Mouse (Mus musculus): ENCODE data around the gene Gm42420. TPM values are rescaled to one million over a fixed set of nuclear protein-coding genes. Genes with fewer than 3 reads are reported as not detected.
A peak's percentile ranks its signal among the peaks of the same experiment; 100 is the strongest.

Gm42420 gene
- polyA plus RNA-seq, 1 experiment = not detected

GRCm38 (mm10) chr6:39562166-39563015 is 23.2 kb upstream of the Gm42420 start:
- H3K4me3 ChIP-seq (ENCODE audit: insufficient read depth, low read depth, low read length) = no peak overlapping the region
- WGBS = 23% methylated on average over 23 of the region's 23 CpGs
- H3K4me1 ChIP-seq (ENCODE audit: control insufficient read depth, insufficient read depth, low read length) = peaks cover 9% of the 10 kb centered on the region
- TF ChIP-seq POLR2A (IDR thresholded peaks at IDR 0.05; ENCODE audit: insufficient read depth, low read depth, low read length) = no peak
- TF ChIP-seq CTCF (IDR thresholded peaks at IDR 0.05; ENCODE audit: insufficient read depth, low read depth, low read length) = no peak
- no peak overlapping the region for H3K27ac ChIP-seq (ENCODE audit: insufficient read depth, low read depth, low read length)

- Histone ChIP-seq H3K4me3 (ENCODE audit: insufficient read depth, low read depth, low read length) (no peak overlapping the region), H3K4me1 (ENCODE audit: control insufficient read depth, insufficient read depth, low read length) (no peaks in the 10 kb centered on the region), H3K27ac (ENCODE audit: insufficient read depth, low read depth, low read length) (no peak overlapping the region)
- TF ChIP-seq CTCF (IDR thresholded peaks at IDR 0.05; ENCODE audit: insufficient read depth, low read depth, low read length) (no peak), POLR2A (IDR thresholded peaks at IDR 0.05; ENCODE audit: insufficient read depth, low read depth, low read length) (no peak)
- WGBS = 5% methylated on average over 5 of the region's 5 CpGs
These were observed 18.0 kb upstream of the Gm42420 start for GRCm38 (mm10) chr6:39567528-39567927.

- Histone ChIP-seq H3K27ac (ENCODE audit: insufficient read depth, low read depth, low read length) (no peak overlapping the region), H3K4me1 (ENCODE audit: control insufficient read depth, insufficient read depth, low read length) (peaks cover 10% of the 10 kb centered on the region), H3K4me3 (ENCODE audit: insufficient read depth, low read depth, low read length) (no peak overlapping the region)
- WGBS = 67% methylated on average over 3 of the region's 3 CpGs
- TF ChIP-seq CTCF (IDR thresholded peaks at IDR 0.05; ENCODE audit: insufficient read depth, low read depth, low read length) (no peak), POLR2A (IDR thresholded peaks at IDR 0.05; ENCODE audit: insufficient read depth, low read depth, low read length) (no peak)
These were observed 15.1 kb upstream of the Gm42420 start for GRCm38 (mm10) chr6:39570426-39570825.

- H3K4me1 ChIP-seq (ENCODE audit: control insufficient read depth, insufficient read depth, low read length) = peaks cover 10% of the 10 kb centered on the region
- TF ChIP-seq CTCF (IDR thresholded peaks at IDR 0.05; ENCODE audit: insufficient read depth, low read depth, low read length) (0 out of 2 replicates have a peak, but pooled peaks have one; percentile 7), POLR2A (IDR thresholded peaks at IDR 0.05; ENCODE audit: insufficient read depth, low read depth, low read length) (peak; percentile 60)
- WGBS = 0% methylated on average over 49 of the region's 49 CpGs
- H3K4me3 ChIP-seq (ENCODE audit: insufficient read depth, low read depth, low read length) = peak within 1 kb of the TSS; percentile 59
- peak within 1 kb of the TSS; percentile 75 for H3K27ac ChIP-seq (ENCODE audit: insufficient read depth, low read depth, low read length)
These were observed 11.6 kb upstream of the Gm42420 start, which contains the start of gene Adck2 for GRCm38 (mm10) chr6:39573791-39574554. Adck2 (plus strand) TSS chr6:39573873.

GRCm38 (mm10) chr6:39574555-39574869 is 11.0 kb upstream of the Gm42420 start:
- peaks cover 10% of the 10 kb centered on the region for H3K4me1 ChIP-seq (ENCODE audit: control insufficient read depth, insufficient read depth, low read length)
- WGBS = 16% methylated on average over 10 of the region's 10 CpGs
- peak overlapping the region; percentile 75; the same call in 1 of the 2 replicates for H3K27ac ChIP-seq (ENCODE audit: insufficient read depth, low read depth, low read length)
- H3K4me3 ChIP-seq (ENCODE audit: insufficient read depth, low read depth, low read length) = peak overlapping the region; percentile 59
- TF ChIP-seq CTCF (IDR thresholded peaks at IDR 0.05; ENCODE audit: insufficient read depth, low read depth, low read length) (no peak), POLR2A (IDR thresholded peaks at IDR 0.05; ENCODE audit: insufficient read depth, low read depth, low read length) (no peak)

- Histone ChIP-seq H3K27ac (ENCODE audit: insufficient read depth, low read depth, low read length) (no peak overlapping the region), H3K4me3 (ENCODE audit: insufficient read depth, low read depth, low read length) (peak overlapping the region; percentile 59), H3K4me1 (ENCODE audit: control insufficient read depth, insufficient read depth, low read length) (peaks cover 10% of the 10 kb centered on the region)
- 76% methylated on average over 7 of the region's 7 CpGs for WGBS
- TF ChIP-seq POLR2A (IDR thresholded peaks at IDR 0.05; ENCODE audit: insufficient read depth, low read depth, low read length) (no peak), CTCF (IDR thresholded peaks at IDR 0.05; ENCODE audit: insufficient read depth, low read depth, low read length) (no peak)
These were observed 10.6 kb upstream of the Gm42420 start for GRCm38 (mm10) chr6:39574951-39575350.

GRCm38 (mm10) chr6:39579552-39579951 is 6.0 kb upstream of the Gm42420 start:
- WGBS = 88% methylated on average over 7 of the region's 7 CpGs
- no peak overlapping the region for H3K4me3 ChIP-seq (ENCODE audit: insufficient read depth, low read depth, low read length)
- H3K27ac ChIP-seq (ENCODE audit: insufficient read depth, low read depth, low read length) = no peak overlapping the region
- H3K4me1 ChIP-seq (ENCODE audit: control insufficient read depth, insufficient read depth, low read length) = peaks cover 6% of the 10 kb centered on the region
- TF ChIP-seq POLR2A (IDR thresholded peaks at IDR 0.05; ENCODE audit: insufficient read depth, low read depth, low read length) (no peak), CTCF (IDR thresholded peaks at IDR 0.05; ENCODE audit: insufficient read depth, low read depth, low read length) (no peak)

GRCm38 (mm10) chr6:39580558-39580957 is 5.0 kb upstream of the Gm42420 start:
- Histone ChIP-seq H3K4me3 (ENCODE audit: insufficient read depth, low read depth, low read length) (no peak overlapping the region), H3K27ac (ENCODE audit: insufficient read depth, low read depth, low read length) (no peak overlapping the region), H3K4me1 (ENCODE audit: control insufficient read depth, insufficient read depth, low read length) (no peaks in the 10 kb centered on the region)
- TF ChIP-seq POLR2A (IDR thresholded peaks at IDR 0.05; ENCODE audit: insufficient read depth, low read depth, low read length) = no peak
- no peak for TF ChIP-seq CTCF (IDR thresholded peaks at IDR 0.05; ENCODE audit: insufficient read depth, low read depth, low read length)
- WGBS = 90% methylated on average over 2 of the region's 2 CpGs

Measured in olfactory bulb, adult 2 months (tissue).